15 mouse cellular contexts compared by ENCODE assay signal in the genomic region with DNA sequence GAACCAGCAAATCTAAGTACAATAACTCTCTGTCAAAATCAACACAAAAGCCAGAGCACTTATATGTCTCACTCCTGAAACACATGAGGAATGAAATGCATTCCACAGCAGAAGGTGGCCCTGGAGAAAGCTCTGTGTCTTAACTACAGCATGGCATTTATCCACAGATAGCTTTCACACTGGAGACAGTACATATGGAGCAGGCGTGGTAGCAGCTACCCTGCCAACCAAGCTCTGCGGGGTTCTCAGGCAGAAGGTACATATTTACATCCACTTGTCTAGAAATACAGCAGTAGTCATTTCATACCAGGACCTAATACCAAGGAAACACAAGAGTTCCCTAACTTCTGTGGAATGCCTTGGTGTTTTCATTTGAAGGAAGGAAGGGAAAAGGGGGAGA.
A peak's percentile ranks its signal among the peaks of the same experiment; 100 is the strongest.
DNase-seq lines count a peak whose midpoint lies in the region; ATAC-seq lines count a peak whose summit lies in the region.
"Had no signal": no experiment of that assay in that cellular context is flagged by ENCODE, and none has a peak within 500 bp of the region (broad histone marks: within the 10 kb centered on the region; RNA-seq: fewer than 3 reads in every experiment).

No protein-coding gene starts in this region.

- H3K4me3 ChIP-seq in kidney, embryonic 16.5 days (ENCODE audit: low read length): no peak overlapping the region
- H3K4me3 ChIP-seq: erythroblast, embryonic 14.5 days; limb, embryonic 12.5 days; neural tube, embryonic 13.5 days; stomach, embryonic 15.5 days had no signal

- no peaks in the 10 kb centered on the region for H3K36me3 ChIP-seq in kidney, embryonic 16.5 days (ENCODE audit: insufficient read depth, low read length)
- H3K36me3 ChIP-seq: limb, embryonic 12.5 days; neural tube, embryonic 13.5 days; stomach, embryonic 15.5 days had no signal

- no peaks in the 10 kb centered on the region for H3K9me3 ChIP-seq in kidney, embryonic 16.5 days (ENCODE audit: low read length)
- H3K9me3 ChIP-seq: limb, embryonic 12.5 days; neural tube, embryonic 13.5 days; stomach, embryonic 15.5 days had no signal

- no peaks in the 10 kb centered on the region for H3K4me1 ChIP-seq in kidney, embryonic 16.5 days (ENCODE audit: insufficient read depth, low read length)
- H3K4me1 ChIP-seq: limb, embryonic 12.5 days; neural tube, embryonic 13.5 days; stomach, embryonic 15.5 days had no signal

- H3K4me2 ChIP-seq in kidney, embryonic 16.5 days (replicated peaks; ENCODE audit: low read depth, low read length): no peak overlapping the region
- H3K4me2 ChIP-seq: limb, embryonic 12.5 days; neural tube, embryonic 13.5 days; stomach, embryonic 15.5 days had no signal

- H3K27ac ChIP-seq in kidney, embryonic 16.5 days (ENCODE audit: low read length): no peak overlapping the region
- H3K27ac ChIP-seq: limb, embryonic 12.5 days; macrophage; neural tube, embryonic 13.5 days; stomach, embryonic 15.5 days had no signal

- peak; percentile 67 for DNase-seq in right cerebral cortex, adult 18-20 months
- no peak for DNase-seq in right cerebral cortex, postnatal 4 days
- DNase-seq in cerebellum, postnatal 10 days: peak; percentile 52 to 62
- DNase-seq in left cerebral cortex, adult 18-20 months (ENCODE audit: low spot score in 2 of 2): peak; percentile 40 to 67
- DNase-seq in telencephalon, adult 2 months (ENCODE audit: low read depth, low spot score): peak; percentile 84
- no peak for DNase-seq in adrenal gland, adult 18-20 months (ENCODE audit: low spot score in 2 of 2)
- DNase-seq: kidney, postnatal 14 days; lung, adult 18-20 months had no signal

- no peak for ATAC-seq in kidney, embryonic 16.5 days (ENCODE audit: low FRiP score, low TSS enrichment)
- ATAC-seq: midbrain, embryonic 16.5 days had no signal

- WGBS in kidney, embryonic 16.5 days: 80% methylated on average over 2 of the region's 2 CpGs

- H3K27me3 ChIP-seq in kidney, embryonic 16.5 days (ENCODE audit: insufficient read depth, low read length): no peaks in the 10 kb centered on the region
- H3K27me3 ChIP-seq: limb, embryonic 12.5 days; neural tube, embryonic 13.5 days; stomach, embryonic 15.5 days had no signal

- H3K9ac ChIP-seq in kidney, embryonic 16.5 days (replicated peaks; ENCODE audit: low read length): no peak overlapping the region
- H3K9ac ChIP-seq: limb, embryonic 12.5 days; neural tube, embryonic 13.5 days; stomach, embryonic 15.5 days had no signal

Comparison
In these comparisons a context has a peak if more than half of its experiments do, and no peak if none do; other contexts are left out.
1. DNase-seq: peak in right cerebral cortex, adult 18-20 months (single experiment), cerebellum, postnatal 10 days (2 of 2), left cerebral cortex, adult 18-20 months (2 of 2) and telencephalon, adult 2 months (single experiment); none in right cerebral cortex, postnatal 4 days (single experiment) and adrenal gland, adult 18-20 months (0 of 2).